Mouse (Mus musculus) megakaryocyte, embryonic 14.5 days (primary cell): Measurements from ENCODE around the gene Plet1. TPM values are rescaled to one million over a fixed set of nuclear protein-coding genes. Genes with fewer than 3 reads are reported as not detected.

Source experiments
- H3K27me3 ChIP-seq: replicated peaks from 2 replicates; pipeline ENCODE3; 2012; ENCODE audit warnings: inconsistent platforms
- H3K36me3 ChIP-seq: replicated peaks from 2 replicates; pipeline ENCODE3; 2012; ENCODE audit warnings: low read length, inconsistent platforms, mixed read lengths
- H3K4me1 ChIP-seq: 2 replicates; pipeline ENCODE4 v1.6.1; 2012; ENCODE audit warnings: inconsistent platforms
- H3K4me3 ChIP-seq: replicated peaks from 2 replicates; pipeline ENCODE3; 2012; ENCODE audit warnings: moderate library complexity, mild to moderate bottlenecking, inconsistent platforms
- H3K9me3 ChIP-seq: 2 replicates; pipeline ENCODE4 v1.6.1; 2012; ENCODE audit warnings: inconsistent platforms
- FLI1 ChIP-seq: IDR thresholded peaks from 2 replicates; pipeline ENCODE4 v1.6.1; 2012; ENCODE audit warnings: low read length, inconsistent platforms, mixed read lengths
- GATA1 ChIP-seq: IDR thresholded peaks from 3 replicates; pipeline ENCODE4 v1.6.1; 2012; ENCODE audit warnings: mixed read lengths, low read length, inconsistent platforms, borderline replicate concordance
- polyA plus RNA-seq: library from polyadenylated mRNA; stranded (reverse); fragments of >175 nt; gene quantifications from 2 replicates; pipeline ENCODE4 v1.2.3, GENCODE M21; 2012; ENCODE audit warnings: low replicate concordance; ENCODE audit not compliant: insufficient read depth

The Plet1 gene
- polyA plus RNA-seq = not detected in 2 replicates

DNA sequence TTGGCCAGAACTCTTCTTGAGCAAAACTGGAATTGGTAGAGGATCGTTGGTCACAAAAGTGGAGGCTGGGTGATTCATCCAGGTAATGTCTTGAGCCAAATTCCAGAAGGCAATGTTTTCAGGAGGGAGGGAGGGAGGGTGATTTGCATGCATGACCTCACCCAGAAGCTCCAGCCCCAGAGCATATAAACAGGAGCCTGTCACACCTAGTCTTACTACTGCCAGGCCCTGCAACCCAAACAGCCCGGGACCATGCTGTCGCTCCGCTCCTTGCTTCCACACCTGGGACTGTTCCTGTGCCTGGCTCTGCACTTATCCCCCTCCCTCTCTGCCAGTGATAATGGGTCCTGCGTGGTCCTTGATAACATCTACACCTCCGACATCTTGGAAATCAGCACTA lies at the start of gene Plet1:
TSS of gene Plet1 (plus strand) at position 215 of the 400 bp plus-strand sequence.
- H3K27me3 ChIP-seq = no peaks in the 10 kb centered on the region
- no peak within 1 kb of the TSS for H3K4me3 ChIP-seq
- TF ChIP-seq GATA1 (no peak), FLI1 (no peak)
- no peaks in the 10 kb centered on the region for H3K36me3 ChIP-seq
- peaks cover 37% of the 10 kb centered on the region for H3K4me1 ChIP-seq
- H3K9me3 ChIP-seq = no peaks in the 10 kb centered on the region

GRCm38 (mm10) chr9:50449048-50449447 lies 45.3 kb upstream of the Plet1 start:
- H3K9me3 ChIP-seq = peaks cover 10% of the 10 kb centered on the region
- no peak overlapping the region for H3K4me3 ChIP-seq
- H3K4me1 ChIP-seq = peaks cover 38% of the 10 kb centered on the region
- H3K27me3 ChIP-seq = no peaks in the 10 kb centered on the region
- TF ChIP-seq GATA1 (no peak), FLI1 (no peak)
- H3K36me3 ChIP-seq = no peaks in the 10 kb centered on the region

GRCm38 (mm10) chr9:50451456-50452218 lies 42.7 kb upstream of the Plet1 start:
- Histone ChIP-seq H3K9me3 (no peaks in the 10 kb centered on the region), H3K27me3 (no peaks in the 10 kb centered on the region), H3K4me3 (peak overlapping the region; percentile 87), H3K36me3 (no peaks in the 10 kb centered on the region), H3K4me1 (peaks cover 39% of the 10 kb centered on the region)
- TF ChIP-seq FLI1 (no peak), GATA1 (no peak)

GRCm38 (mm10) chr9:50452303-50452775 lies 42.0 kb upstream of the Plet1 start:
- Histone ChIP-seq H3K9me3 (no peaks in the 10 kb centered on the region), H3K4me1 (peaks cover 38% of the 10 kb centered on the region), H3K36me3 (no peaks in the 10 kb centered on the region), H3K27me3 (no peaks in the 10 kb centered on the region), H3K4me3 (peak overlapping the region; percentile 87)
- no peak for TF ChIP-seq FLI1
- no peak for TF ChIP-seq GATA1

DNA sequence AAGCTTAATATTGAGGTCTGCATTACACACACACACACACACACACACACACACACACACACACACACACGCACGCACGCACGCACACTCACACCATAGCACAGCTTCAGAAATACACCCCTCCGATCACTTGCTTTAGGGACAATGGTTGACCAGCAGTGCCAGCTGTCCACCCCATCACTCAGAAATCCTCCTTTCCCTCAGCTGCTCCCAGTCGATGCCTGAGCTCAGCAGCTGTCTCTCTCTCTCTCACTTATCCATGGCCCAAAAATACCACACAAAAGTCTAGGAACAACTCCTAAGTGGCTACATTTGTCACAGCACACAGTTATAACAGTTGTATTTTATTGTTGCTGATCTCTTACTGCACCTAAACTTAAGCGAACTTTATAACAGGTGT lies 36.7 kb upstream of the Plet1 start:
- Histone ChIP-seq H3K36me3 (no peaks in the 10 kb centered on the region), H3K4me3 (no peak overlapping the region), H3K27me3 (no peaks in the 10 kb centered on the region), H3K9me3 (no peaks in the 10 kb centered on the region), H3K4me1 (peaks cover 31% of the 10 kb centered on the region)
- no peak for TF ChIP-seq GATA1
- TF ChIP-seq FLI1 = no peak

DNA sequence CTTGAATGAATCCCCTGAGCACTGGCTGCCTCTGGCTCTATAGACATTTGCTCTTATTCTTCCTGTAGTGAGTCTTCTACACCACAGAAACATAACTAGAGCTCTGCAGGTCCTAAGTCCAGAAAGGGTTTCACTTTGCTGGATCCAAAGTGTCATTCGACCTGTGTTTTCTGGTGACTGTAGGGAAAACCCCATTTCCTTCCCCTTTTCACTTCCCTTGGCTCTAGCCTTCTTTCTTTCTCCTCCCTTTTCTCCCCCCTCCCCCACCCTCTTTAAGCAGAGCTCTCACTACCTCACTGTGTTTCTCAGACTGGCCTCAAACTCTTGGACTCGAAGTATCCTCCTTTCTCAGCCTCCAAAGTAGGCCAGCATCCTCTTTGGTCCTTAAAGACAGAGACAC lies 34.8 kb upstream of the Plet1 start:
- H3K4me3 ChIP-seq = no peak overlapping the region
- no peaks in the 10 kb centered on the region for H3K9me3 ChIP-seq
- peaks cover 36% of the 10 kb centered on the region for H3K4me1 ChIP-seq
- no peaks in the 10 kb centered on the region for H3K27me3 ChIP-seq
- TF ChIP-seq GATA1 (no peak), FLI1 (no peak)
- no peaks in the 10 kb centered on the region for H3K36me3 ChIP-seq

DNA sequence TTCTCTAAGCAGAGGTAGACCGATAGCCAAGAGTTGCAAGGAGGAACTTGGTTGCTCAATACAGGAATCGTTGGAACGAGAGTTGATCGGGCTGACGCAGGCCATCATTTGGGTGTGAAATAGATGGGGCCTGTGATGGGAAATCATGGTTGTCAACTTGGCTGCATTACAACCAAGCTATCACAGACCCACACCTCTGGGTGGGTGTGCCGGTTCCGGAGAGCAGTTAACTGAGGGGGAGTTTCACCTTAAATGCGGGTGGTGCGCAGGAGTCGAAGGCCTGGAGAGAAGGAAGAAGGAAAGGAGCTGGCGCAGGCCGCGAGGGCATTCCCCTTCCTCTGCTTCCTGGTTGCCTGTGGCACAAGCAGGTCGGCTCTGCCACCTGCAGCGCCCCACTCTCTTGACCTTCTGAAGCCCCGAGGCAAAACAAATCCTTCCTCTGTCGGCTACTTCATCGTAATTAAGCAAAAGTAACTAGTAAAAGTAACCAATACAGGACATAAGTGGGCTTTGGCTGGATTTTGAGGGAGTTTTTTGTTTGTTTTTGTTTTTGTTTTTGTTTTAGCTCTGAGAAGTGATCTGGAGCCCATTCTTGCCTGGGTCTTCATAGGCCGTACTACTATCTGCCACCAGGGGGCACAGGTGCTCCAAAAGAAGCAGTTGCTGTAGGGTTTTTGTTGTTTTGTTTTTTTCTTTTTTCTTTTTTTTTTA lies 31.7 kb upstream of the Plet1 start:
- Histone ChIP-seq H3K4me3 (peak overlapping the region; percentile 66), H3K4me1 (peaks cover 34% of the 10 kb centered on the region), H3K36me3 (no peaks in the 10 kb centered on the region), H3K9me3 (no peaks in the 10 kb centered on the region), H3K27me3 (no peaks in the 10 kb centered on the region)
- TF ChIP-seq FLI1 (no peak), GATA1 (no peak)

DNA sequence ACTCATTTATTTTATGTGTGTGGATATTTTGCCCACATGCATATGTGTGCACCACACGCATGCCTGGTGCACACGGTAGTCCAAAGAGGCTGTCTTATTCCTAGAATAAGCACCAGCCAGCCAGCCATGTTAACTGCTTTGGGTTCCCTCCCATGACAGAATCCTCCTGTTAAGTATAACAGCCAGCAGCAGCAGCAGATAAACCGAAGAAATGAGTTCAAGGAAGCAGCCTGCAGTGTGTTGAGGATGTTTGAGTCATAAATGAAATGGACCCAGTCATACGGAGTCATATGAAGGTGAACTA lies 31.2 kb upstream of the Plet1 start:
- TF ChIP-seq GATA1 (no peak), FLI1 (no peak)
- H3K4me1 ChIP-seq = peaks cover 35% of the 10 kb centered on the region

GRCm38 (mm10) chr9:50470377-50471100 lies 23.8 kb upstream of the Plet1 start:
- H3K4me1 ChIP-seq = peaks cover 25% of the 10 kb centered on the region
- peaks cover 9% of the 10 kb centered on the region for H3K27me3 ChIP-seq
- no peak overlapping the region for H3K4me3 ChIP-seq
- TF ChIP-seq FLI1 = no peak
- no peak for TF ChIP-seq GATA1
- no peaks in the 10 kb centered on the region for H3K36me3 ChIP-seq
- no peaks in the 10 kb centered on the region for H3K9me3 ChIP-seq

More for the DNA sequence above, 31.2 kb upstream of the Plet1 start:
- H3K27me3 ChIP-seq = no peaks in the 10 kb centered on the region
- no peaks in the 10 kb centered on the region for H3K36me3 ChIP-seq
- H3K4me3 ChIP-seq = peak overlapping the region; percentile 62
- H3K9me3 ChIP-seq = no peaks in the 10 kb centered on the region
